Mouse (Mus musculus): ENCODE measurements around the gene 1700020A23Rik. TPM values are rescaled to one million over a fixed set of nuclear protein-coding genes. Genes with fewer than 3 reads are reported as not detected.

Gene 1700020A23Rik
- polyA plus RNA-seq, 1 experiment from 2014 or later: 0.45 TPM

Other genes with a start within 250 kb of the 1700020A23Rik start
- 458 and 483 TPM in 2 replicates for gene Snrpb, start 225.9 kb upstream of the 1700020A23Rik start, polyA plus RNA-seq (2015; fragmentation: Nextera tagmentation; extraction: Ambion mirVana)
- not detected in 2 replicates for gene Tmc2, start 210.1 kb upstream of the 1700020A23Rik start, polyA plus RNA-seq (2015; fragmentation: Nextera tagmentation; extraction: Ambion mirVana)
- gene Nop56, start 130.8 kb upstream of the 1700020A23Rik start, polyA plus RNA-seq (2015; fragmentation: Nextera tagmentation; extraction: Ambion mirVana): 239 and 271 TPM in 2 replicates
- 165 TPM in 2 replicates for gene Idh3b, start 120.7 kb upstream of the 1700020A23Rik start, polyA plus RNA-seq (2015; fragmentation: Nextera tagmentation; extraction: Ambion mirVana)
- gene Ebf4, start 110.1 kb upstream of the 1700020A23Rik start, polyA plus RNA-seq (2015; fragmentation: Nextera tagmentation; extraction: Ambion mirVana): 3.8 and 4.0 TPM in 2 replicates
- gene Cpxm1, start 7.7 kb upstream of the 1700020A23Rik start, polyA plus RNA-seq (2015; fragmentation: Nextera tagmentation; extraction: Ambion mirVana): 14.6 and 15.2 TPM in 2 replicates
- 0.24 and 0.25 TPM in 2 replicates for gene Gm28372, start within 50 bp of the 1700020A23Rik start, polyA plus RNA-seq (2015; fragmentation: Nextera tagmentation; extraction: Ambion mirVana)
- not detected in 2 replicates for gene Tmem239, start 1.2 kb downstream of the 1700020A23Rik start, polyA plus RNA-seq (2015; fragmentation: Nextera tagmentation; extraction: Ambion mirVana)
- gene Vps16, start 19.1 kb downstream of the 1700020A23Rik start, polyA plus RNA-seq (2015; fragmentation: Nextera tagmentation; extraction: Ambion mirVana): 116 and 119 TPM in 2 replicates
- 12.4 and 12.8 TPM in 2 replicates for gene Pced1a, start 19.4 kb downstream of the 1700020A23Rik start, polyA plus RNA-seq (2015; fragmentation: Nextera tagmentation; extraction: Ambion mirVana)
- 146 and 160 TPM in 2 replicates for gene Ptpra, start 45.0 kb downstream of the 1700020A23Rik start, polyA plus RNA-seq (2015; fragmentation: Nextera tagmentation; extraction: Ambion mirVana)
- gene Mrps26, start 158.5 kb downstream of the 1700020A23Rik start, polyA plus RNA-seq (2015; fragmentation: Nextera tagmentation; extraction: Ambion mirVana): 77.8 and 82.3 TPM in 2 replicates
- 1.4 and 2.6 TPM in 2 replicates for gene Oxt, start 170.9 kb downstream of the 1700020A23Rik start, polyA plus RNA-seq (2015; fragmentation: Nextera tagmentation; extraction: Ambion mirVana)
- gene Avp, start 177.3 kb downstream of the 1700020A23Rik start, polyA plus RNA-seq (2015; fragmentation: Nextera tagmentation; extraction: Ambion mirVana): 5.4 and 49.3 TPM in 2 replicates
- 14.1 and 15.4 TPM in 2 replicates for gene Fastkd5, start 224.8 kb downstream of the 1700020A23Rik start, polyA plus RNA-seq (2015; fragmentation: Nextera tagmentation; extraction: Ambion mirVana)
- gene Ubox5, start 224.8 kb downstream of the 1700020A23Rik start, polyA plus RNA-seq (2015; fragmentation: Nextera tagmentation; extraction: Ambion mirVana): 12.7 and 12.9 TPM in 2 replicates
- gene Lzts3, start 237.5 kb downstream of the 1700020A23Rik start, polyA plus RNA-seq (2015; fragmentation: Nextera tagmentation; extraction: Ambion mirVana): 9.2 and 10.0 TPM in 2 replicates